Mouse (Mus musculus) hindbrain, embryonic 15.5 days (tissue): ENCODE data around the gene Cbwd1. TPM values are rescaled to one million over a fixed set of nuclear protein-coding genes. Genes with fewer than 3 reads are reported as not detected.

Experiments
- ATAC-seq: fragments of 200-750 bp; cut with Nextera tagmentation; 2 replicates; pipeline ENCODE4 v1.8.0; 2017; ENCODE audit warnings: low read depth, moderate number of reproducible peaks, moderate TSS enrichment; ENCODE audit not compliant: low FRiP score
- H3K27ac ChIP-seq: fragments of 300-500 bp; sonication (generic); replicated peaks from 2 replicates; pipeline ENCODE4 v1.5.1; 2015; ENCODE audit warnings: mild to moderate bottlenecking, inconsistent platforms
- H3K27me3 ChIP-seq: fragments of 300-500 bp; sonication (generic); 2 replicates; pipeline ENCODE4 v1.6.1; 2015; ENCODE audit warnings: control low read depth, inconsistent platforms
- H3K36me3 ChIP-seq: fragments of 300-500 bp; sonication (generic); 2 replicates; pipeline ENCODE4 v1.6.1; 2015; ENCODE audit warnings: control low read depth, inconsistent platforms
- H3K4me1 ChIP-seq: fragments of 300-500 bp; sonication (generic); replicated peaks from 2 replicates; pipeline ENCODE4 v1.6.1; 2015; ENCODE audit warnings: control low read depth, inconsistent platforms
- H3K4me2 ChIP-seq: fragments of 300-500 bp; sonication (generic); 2 replicates; pipeline ENCODE4 v1.6.1; 2015; ENCODE audit warnings: moderate library complexity, mild to moderate bottlenecking, inconsistent platforms
- H3K4me3 ChIP-seq: fragments of 300-500 bp; sonication (generic); 2 replicates; pipeline ENCODE4 v1.5.1; 2015; ENCODE audit warnings: mild to moderate bottlenecking, inconsistent platforms
- H3K9ac ChIP-seq: fragments of 300-500 bp; sonication (generic); 2 replicates; pipeline ENCODE4 v1.6.1; 2015; ENCODE audit warnings: inconsistent platforms
- H3K9me3 ChIP-seq: fragments of 300-500 bp; sonication (generic); 2 replicates; pipeline ENCODE4 v1.6.1; 2016; ENCODE audit warnings: control low read depth, inconsistent platforms
- WGBS: fragments of 180-500 bp; shearing (Covaris S2); methylation state at CpG from one replicate; pipeline ENCODE4 v1.1.7; 2015; 5-methylcytosine and 5-hydroxymethylcytosine counted together
- polyA plus RNA-seq: library from polyadenylated mRNA; unstranded; fragments of >200 nt; fragmentation: Nextera tagmentation; extraction: Ambion mirVana; gene quantifications from 2 replicates; pipeline ENCODE4 v1.2.1, GENCODE M21; 2015

Cbwd1 gene
- polyA plus RNA-seq, 1 experiment from 2014 or later: 12.5 TPM

- H3K9ac ChIP-seq: no peak overlapping the region
- H3K9me3 ChIP-seq: no peaks in the 10 kb centered on the region
- 88% methylated on average over 2 of the region's 2 CpGs for WGBS
- H3K4me1 ChIP-seq: no peaks in the 10 kb centered on the region
- no peaks in the 10 kb centered on the region for H3K36me3 ChIP-seq
- no peaks in the 10 kb centered on the region for H3K27me3 ChIP-seq
- H3K4me2 ChIP-seq: no peak overlapping the region
- no peak for ATAC-seq
- no peak overlapping the region for H3K27ac ChIP-seq
- no peak overlapping the region for H3K4me3 ChIP-seq
These were observed 5.5 kb upstream of the Cbwd1 start for GRCm38 (mm10) chr19:24966941-24967340.

- no peak overlapping the region for H3K4me2 ChIP-seq
- no peak overlapping the region for H3K9ac ChIP-seq
- no peak overlapping the region for H3K4me3 ChIP-seq
- ATAC-seq: no peak
- no peaks in the 10 kb centered on the region for H3K4me1 ChIP-seq
- H3K9me3 ChIP-seq: no peaks in the 10 kb centered on the region
- 89% methylated on average over 2 of the region's 2 CpGs for WGBS
- no peaks in the 10 kb centered on the region for H3K27me3 ChIP-seq
- no peaks in the 10 kb centered on the region for H3K36me3 ChIP-seq
- H3K27ac ChIP-seq: no peak overlapping the region
These were observed 4.8 kb upstream of the Cbwd1 start for GRCm38 (mm10) chr19:24966203-24966602.

GRCm38 (mm10) chr19:24958531-24958930 lies 2.9 kb downstream of the Cbwd1 start:
- ATAC-seq: no peak
- no peak overlapping the region for H3K9ac ChIP-seq
- no peak overlapping the region for H3K4me3 ChIP-seq
- no peaks in the 10 kb centered on the region for H3K27me3 ChIP-seq
- H3K36me3 ChIP-seq: 0 out of 2 replicates have a peak, but pooled peaks cover 13% of the 10 kb centered on the region
- 38% methylated on average over 3 of the region's 3 CpGs for WGBS
- H3K4me1 ChIP-seq: peaks cover 12% of the 10 kb centered on the region
- no peaks in the 10 kb centered on the region for H3K9me3 ChIP-seq
- H3K27ac ChIP-seq: no peak overlapping the region
- H3K4me2 ChIP-seq: no peak overlapping the region

- no peak for ATAC-seq
- no peaks in the 10 kb centered on the region for H3K4me1 ChIP-seq
- no peak overlapping the region for H3K27ac ChIP-seq
- H3K4me2 ChIP-seq: no peak overlapping the region
- H3K9ac ChIP-seq: no peak overlapping the region
- H3K27me3 ChIP-seq: no peaks in the 10 kb centered on the region
- H3K36me3 ChIP-seq: no peaks in the 10 kb centered on the region
- no peaks in the 10 kb centered on the region for H3K9me3 ChIP-seq
- no peak overlapping the region for H3K4me3 ChIP-seq
These were observed 15.7 kb downstream of the Cbwd1 start for GRCm38 (mm10) chr19:24945521-24946262.

- no peak overlapping the region for H3K4me2 ChIP-seq
- H3K9ac ChIP-seq: no peak overlapping the region
- H3K27me3 ChIP-seq: no peaks in the 10 kb centered on the region
- no peak for ATAC-seq
- WGBS: 46% methylated on average over 1 of the region's 1 CpGs
- peaks cover 4% of the 10 kb centered on the region; the same call in 1 of the 2 replicates for H3K36me3 ChIP-seq
- no peak overlapping the region for H3K27ac ChIP-seq
- no peaks in the 10 kb centered on the region for H3K9me3 ChIP-seq
- H3K4me1 ChIP-seq: no peaks in the 10 kb centered on the region
- H3K4me3 ChIP-seq: no peak overlapping the region
These were observed 24.3 kb downstream of the Cbwd1 start for GRCm38 (mm10) chr19:24937084-24937483.

- Histone ChIP-seq H3K27ac (no peak overlapping the region), H3K36me3 (no peaks in the 10 kb centered on the region), H3K4me2 (no peak overlapping the region), H3K4me1 (no peaks in the 10 kb centered on the region), H3K4me3 (no peak overlapping the region), H3K9ac (no peak overlapping the region), H3K9me3 (no peaks in the 10 kb centered on the region), H3K27me3 (no peaks in the 10 kb centered on the region)
- WGBS: 31% methylated on average over 1 of the region's 1 CpGs
- no peak for ATAC-seq
These were observed 32.4 kb downstream of the Cbwd1 start for GRCm38 (mm10) chr19:24929041-24929440.

GRCm38 (mm10) chr19:24920866-24921265 lies 40.5 kb downstream of the Cbwd1 start:
- H3K9ac ChIP-seq: no peak overlapping the region
- H3K4me2 ChIP-seq: no peak overlapping the region
- WGBS: 83% methylated on average over 5 of the region's 5 CpGs
- H3K9me3 ChIP-seq: no peaks in the 10 kb centered on the region
- peaks cover 3% of the 10 kb centered on the region; the same call in 1 of the 2 replicates for H3K36me3 ChIP-seq
- ATAC-seq: no peak
- no peaks in the 10 kb centered on the region for H3K27me3 ChIP-seq
- H3K4me1 ChIP-seq: no peaks in the 10 kb centered on the region
- no peak overlapping the region for H3K27ac ChIP-seq
- no peak overlapping the region for H3K4me3 ChIP-seq

GRCm38 (mm10) chr19:24908385-24909155 lies 52.8 kb downstream of the Cbwd1 start:
- Histone ChIP-seq H3K27me3 (peaks cover 7% of the 10 kb centered on the region; the same call in 1 of the 2 replicates), H3K4me3 (no peak overlapping the region), H3K9ac (no peak overlapping the region), H3K27ac (no peak overlapping the region), H3K36me3 (no peaks in the 10 kb centered on the region), H3K4me1 (no peaks in the 10 kb centered on the region), H3K9me3 (no peaks in the 10 kb centered on the region), H3K4me2 (no peak overlapping the region)
- no peak for ATAC-seq
- 92% methylated on average over 3 of the region's 3 CpGs for WGBS

- Histone ChIP-seq H3K4me1 (no peaks in the 10 kb centered on the region), H3K4me2 (no peak overlapping the region), H3K9me3 (no peaks in the 10 kb centered on the region), H3K4me3 (no peak overlapping the region), H3K9ac (no peak overlapping the region), H3K27ac (no peak overlapping the region), H3K27me3 (peaks cover 16% of the 10 kb centered on the region), H3K36me3 (no peaks in the 10 kb centered on the region)
- no peak for ATAC-seq
- 95% methylated on average over 6 of the region's 6 CpGs for WGBS
These were observed 53.8 kb downstream of the Cbwd1 start for GRCm38 (mm10) chr19:24907655-24908054.

GRCm38 (mm10) chr19:24902821-24903220 lies 58.6 kb downstream of the Cbwd1 start:
- ATAC-seq: no peak
- no peak overlapping the region for H3K4me2 ChIP-seq
- H3K9ac ChIP-seq: no peak overlapping the region
- H3K4me3 ChIP-seq: no peak overlapping the region
- H3K27ac ChIP-seq: no peak overlapping the region
- no peaks in the 10 kb centered on the region for H3K9me3 ChIP-seq
- H3K27me3 ChIP-seq: peaks cover 49% of the 10 kb centered on the region
- peaks cover 16% of the 10 kb centered on the region for H3K4me1 ChIP-seq
- no peaks in the 10 kb centered on the region for H3K36me3 ChIP-seq
- 58% methylated on average over 2 of the region's 2 CpGs for WGBS

- Histone ChIP-seq H3K36me3 (no peaks in the 10 kb centered on the region), H3K27me3 (peaks cover 54% of the 10 kb centered on the region), H3K9ac (no peak overlapping the region), H3K27ac (no peak overlapping the region), H3K4me3 (no peak overlapping the region), H3K4me1 (peaks cover 20% of the 10 kb centered on the region), H3K9me3 (no peaks in the 10 kb centered on the region), H3K4me2 (no peak overlapping the region)
- 0% methylated on average over 2 of the region's 2 CpGs for WGBS
- ATAC-seq: no peak
These were observed 59.2 kb downstream of the Cbwd1 start for GRCm38 (mm10) chr19:24902256-24902655.

- Histone ChIP-seq H3K27me3 (peaks cover 60% of the 10 kb centered on the region), H3K36me3 (no peaks in the 10 kb centered on the region), H3K4me2 (no peak overlapping the region), H3K9ac (no peak overlapping the region), H3K4me1 (peaks cover 23% of the 10 kb centered on the region), H3K27ac (no peak overlapping the region), H3K9me3 (no peaks in the 10 kb centered on the region), H3K4me3 (no peak overlapping the region)
- WGBS: 4% methylated on average over 3 of the region's 3 CpGs
- ATAC-seq: no peak
These were observed 59.7 kb downstream of the Cbwd1 start for GRCm38 (mm10) chr19:24901666-24902065.
